Comparison of ENCODE assay signal across 8 mouse cellular contexts in the genomic region with DNA sequence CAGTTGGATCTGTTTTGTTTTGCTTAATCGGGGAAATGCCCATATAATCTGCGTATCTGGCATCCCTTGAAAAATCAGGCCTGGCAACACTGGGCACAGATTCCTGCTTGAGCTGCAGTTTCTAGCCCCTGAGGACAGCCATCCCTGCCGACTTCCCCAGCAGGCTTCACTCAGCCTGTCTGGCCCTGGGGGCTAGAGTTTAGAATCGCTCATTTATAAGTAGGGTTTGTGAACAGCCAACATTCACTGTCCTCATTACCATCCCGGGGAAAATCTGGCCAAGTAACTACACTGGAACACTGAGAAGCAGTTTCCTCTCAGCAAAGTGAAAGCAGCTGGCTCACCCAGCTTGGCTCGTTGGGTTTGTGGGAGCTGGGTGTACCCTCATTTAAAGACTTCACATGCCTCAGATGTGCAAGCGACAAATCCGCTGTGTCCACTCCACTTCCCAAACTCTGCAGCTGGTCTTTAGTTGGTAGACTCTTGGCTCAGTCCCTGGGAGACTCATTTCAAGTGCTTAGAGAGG. TPM values are rescaled to one million over a fixed set of nuclear protein-coding genes. Genes with fewer than 3 reads are reported as not detected.
DNase-seq lines count a peak whose midpoint lies in the region; ATAC-seq lines count a peak whose summit lies in the region.

No protein-coding gene starts in this region.

- no peak overlapping the region for H3K9ac ChIP-seq in intestine, embryonic 14.5 days (ENCODE audit: low read length)
- no peak overlapping the region for H3K9ac ChIP-seq in midbrain, embryonic 12.5 days (replicated peaks)
- H3K9ac ChIP-seq in liver, embryonic 11.5 days (ENCODE audit: low read depth, low read length): no peak overlapping the region

- H3K36me3 ChIP-seq in intestine, embryonic 14.5 days (ENCODE audit: control insufficient read depth, insufficient read depth, low read length): no peaks in the 10 kb centered on the region
- no peaks in the 10 kb centered on the region for H3K36me3 ChIP-seq in midbrain, embryonic 12.5 days
- no peaks in the 10 kb centered on the region for H3K36me3 ChIP-seq in liver, embryonic 11.5 days (ENCODE audit: control insufficient read depth, insufficient read depth, low read length)

- no peak overlapping the region for H3K4me2 ChIP-seq in intestine, embryonic 14.5 days (ENCODE audit: low read length)
- H3K4me2 ChIP-seq in midbrain, embryonic 12.5 days (replicated peaks): no peak overlapping the region
- no peak overlapping the region for H3K4me2 ChIP-seq in liver, embryonic 11.5 days

- H3K4me3 ChIP-seq in intestine, embryonic 14.5 days (ENCODE audit: low read depth, low read length): no peak overlapping the region
- no peak overlapping the region for H3K4me3 ChIP-seq in midbrain, embryonic 12.5 days
- H3K4me3 ChIP-seq in liver, embryonic 11.5 days (ENCODE audit: low read depth, low read length): no peak overlapping the region

- peaks cover 9% of the 10 kb centered on the region; the same call in 1 of the 2 replicates for H3K4me1 ChIP-seq in intestine, embryonic 14.5 days (replicated peaks; ENCODE audit: control insufficient read depth, insufficient read depth, low read length)
- H3K4me1 ChIP-seq in midbrain, embryonic 12.5 days: peaks cover 12% of the 10 kb centered on the region; the same call in 1 of the 2 replicates
- no peaks in the 10 kb centered on the region for H3K4me1 ChIP-seq in liver, embryonic 11.5 days (replicated peaks; ENCODE audit: control insufficient read depth, insufficient read depth, low read length)

- ATAC-seq in intestine, embryonic 14.5 days (replicated peaks; ENCODE audit: low FRiP score, low TSS enrichment, low read depth): no peak
- ATAC-seq in midbrain, embryonic 12.5 days (ENCODE audit: low FRiP score, low read depth): peak; percentile 30; the same call in 1 of the 2 replicates
- ATAC-seq in monocyte, adult 5-6 weeks (replicated peaks; ENCODE audit: insufficient number of reproducible peaks, low FRiP score, low TSS enrichment, poor library complexity, severe bottlenecking): no peak
- ATAC-seq in liver, embryonic 11.5 days (replicated peaks; ENCODE audit: low FRiP score): no peak

- H3K9me3 ChIP-seq in intestine, embryonic 14.5 days (ENCODE audit: control insufficient read depth, low read length): no peaks in the 10 kb centered on the region
- no peaks in the 10 kb centered on the region for H3K9me3 ChIP-seq in midbrain, embryonic 12.5 days
- no peaks in the 10 kb centered on the region for H3K9me3 ChIP-seq in liver, embryonic 11.5 days (ENCODE audit: control insufficient read depth, low read length)

- H3K27me3 ChIP-seq in intestine, embryonic 14.5 days (replicated peaks; ENCODE audit: control insufficient read depth, insufficient read depth, low read length): no peaks in the 10 kb centered on the region
- no peaks in the 10 kb centered on the region for H3K27me3 ChIP-seq in midbrain, embryonic 12.5 days
- no peaks in the 10 kb centered on the region for H3K27me3 ChIP-seq in liver, embryonic 11.5 days (replicated peaks; ENCODE audit: control insufficient read depth, insufficient read depth, low read length)

- WGBS in intestine, embryonic 14.5 days: 62% methylated on average over 8 of the region's 8 CpGs
- 49% methylated on average over 8 of the region's 8 CpGs for WGBS in midbrain, embryonic 12.5 days
- WGBS in liver, embryonic 11.5 days: 79% methylated on average over 8 of the region's 8 CpGs

- peak overlapping the region; percentile 51; the same call in 1 of the 2 replicates for H3K27ac ChIP-seq in intestine, embryonic 14.5 days (ENCODE audit: low read depth)
- H3K27ac ChIP-seq in midbrain, embryonic 12.5 days (replicated peaks): 0 out of 2 replicates have a peak overlapping the region, but pooled peaks have one; percentile 8
- no peak overlapping the region for H3K27ac ChIP-seq in liver, embryonic 11.5 days (ENCODE audit: low read depth, low read length)

- peak; percentile 68 for DNase-seq in NIH3T3 (ENCODE audit: low read depth)
- peak; percentile 60 for DNase-seq in cerebellum, adult 8-10 months
- peak; percentile 68 for DNase-seq in gastrocnemius, adult 18-20 months (ENCODE audit: low spot score)
- peak; percentile 60 for DNase-seq in intestine, embryonic 14.5 days (ENCODE audit: low spot score)
- DNase-seq in left cerebral cortex, adult 8-10 months (ENCODE audit: low spot score in 2 of 2): peak; percentile 21 to 70
- no peak for DNase-seq in liver, embryonic 11.5 days (ENCODE audit: low spot score)

RNA-seq across cellular contexts. Expression of a gene that starts 49.2 kb away (rescaled TPM):
- total RNA-seq in gastrocnemius, adult 18-20 months (2021): 100 to 1,000 TPM; 132 to 153 TPM
- polyA plus RNA-seq in intestine, embryonic 14.5 days (2014; fragmentation: Nextera tagmentation; extraction: Ambion mirVana): 277 and 279 TPM in 2 replicates
- 100 to 1,000 TPM in 2 of 4 experiments, 10 to 100 TPM in 2; 95.7 to 105 (median 99.9) TPM for total RNA-seq in left cerebral cortex, adult 8-10 months (2022)
- polyA plus RNA-seq in midbrain, embryonic 12.5 days (2016; fragmentation: Nextera tagmentation; extraction: Ambion mirVana): 205 and 209 TPM in 2 replicates
- total RNA-seq in monocyte, adult 5-6 weeks (2017): 226 to 245 TPM (median 232 TPM) in 3 replicates
- 228 and 245 TPM in 2 replicates for polyA plus RNA-seq in liver, embryonic 11.5 days (2014; fragmentation: Nextera tagmentation; extraction: Ambion mirVana)
